Mouse (Mus musculus) spleen, adult 2 months (tissue): ENCODE results near the gene Mme.

Experiments used
- CTCF ChIP-seq: fragments of 200-500 bp; IDR thresholded peaks from 2 replicates; pipeline ENCODE4 v1.5.1; 2011; ENCODE audit warnings: mild to moderate bottlenecking, inconsistent platforms; ENCODE audit not compliant: insufficient read depth, insufficient read length, insufficient replicate concordance; ENCODE audit errors: extremely low read depth
- POLR2A ChIP-seq: fragments of 200-500 bp; IDR thresholded peaks from 2 replicates; pipeline ENCODE4 v1.6.1; 2011; ENCODE audit warnings: low read depth, low read length, inconsistent platforms

DNA sequence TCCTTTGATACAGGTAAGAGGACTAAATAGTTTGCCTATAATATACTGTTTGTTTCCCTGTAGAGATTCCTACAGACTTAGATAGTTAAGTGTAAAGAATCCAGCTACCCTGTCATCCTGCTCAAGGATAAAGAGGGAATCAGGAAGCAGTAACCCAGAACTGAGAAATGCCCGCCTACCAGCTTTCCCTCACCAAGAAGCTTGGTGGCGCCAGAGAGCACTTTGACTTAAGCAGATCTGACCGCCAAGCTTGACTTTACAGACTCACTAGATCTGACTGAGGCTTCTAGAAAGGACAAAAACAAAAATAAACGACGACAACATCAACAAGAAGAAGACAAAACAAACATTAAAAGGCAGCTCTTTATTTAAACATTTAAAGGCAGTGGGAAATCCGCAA is 56.5 kb downstream of the Mme start:
- TF ChIP-seq POLR2A (no peak), CTCF (no peak)
